Mouse (Mus musculus) megakaryocyte, embryonic 14.5 days (primary cell): ENCODE measurements around the gene March8. TPM values are rescaled to one million over a fixed set of nuclear protein-coding genes. Genes with fewer than 3 reads are reported as not detected.

Experiments used
- H3K27me3 ChIP-seq: replicated peaks from 2 replicates; pipeline ENCODE3; 2012; ENCODE audit warnings: inconsistent platforms
- H3K36me3 ChIP-seq: replicated peaks from 2 replicates; pipeline ENCODE3; 2012; ENCODE audit warnings: low read length, inconsistent platforms, mixed read lengths
- H3K4me1 ChIP-seq: 2 replicates; pipeline ENCODE4 v1.6.1; 2012; ENCODE audit warnings: inconsistent platforms
- H3K4me3 ChIP-seq: replicated peaks from 2 replicates; pipeline ENCODE3; 2012; ENCODE audit warnings: moderate library complexity, mild to moderate bottlenecking, inconsistent platforms
- H3K9me3 ChIP-seq: 2 replicates; pipeline ENCODE4 v1.6.1; 2012; ENCODE audit warnings: inconsistent platforms
- FLI1 ChIP-seq: IDR thresholded peaks from 2 replicates; pipeline ENCODE4 v1.6.1; 2012; ENCODE audit warnings: low read length, inconsistent platforms, mixed read lengths
- GATA1 ChIP-seq: IDR thresholded peaks from 3 replicates; pipeline ENCODE4 v1.6.1; 2012; ENCODE audit warnings: mixed read lengths, low read length, inconsistent platforms, borderline replicate concordance
- polyA plus RNA-seq: library from polyadenylated mRNA; stranded (reverse); fragments of >175 nt; gene quantifications from 2 replicates; pipeline ENCODE4 v1.2.3, GENCODE M21; 2012; ENCODE audit warnings: low replicate concordance; ENCODE audit not compliant: insufficient read depth

March8 gene
- 3.4 and 8.1 TPM in 2 replicates for polyA plus RNA-seq

GRCm38 (mm10) chr6:116337835-116338501, at the start of gene March8:
Gene March8, plus strand, starts transcription at chr6:116338024.
- TF ChIP-seq GATA1 (no peak), FLI1 (no peak)
- Histone ChIP-seq H3K27me3 (peaks cover 1% of the 10 kb centered on the region), H3K4me1 (peaks cover 41% of the 10 kb centered on the region), H3K4me3 (peak within 1 kb of the TSS; percentile 93), H3K9me3 (peaks cover 4% of the 10 kb centered on the region; the same call in 1 of the 2 replicates), H3K36me3 (peaks cover 32% of the 10 kb centered on the region)

- Histone ChIP-seq H3K4me1 (peaks cover 27% of the 10 kb centered on the region), H3K4me3 (no peak overlapping the region), H3K36me3 (peaks cover 78% of the 10 kb centered on the region), H3K9me3 (no peaks in the 10 kb centered on the region), H3K27me3 (no peaks in the 10 kb centered on the region)
- TF ChIP-seq FLI1 (no peak), GATA1 (no peak)
Measured at GRCm38 (mm10) chr6:116311411-116311810, 26.4 kb upstream of the March8 start.

- Histone ChIP-seq H3K4me1 (peaks cover 11% of the 10 kb centered on the region), H3K9me3 (no peaks in the 10 kb centered on the region), H3K4me3 (no peak overlapping the region), H3K36me3 (peaks cover 51% of the 10 kb centered on the region), H3K27me3 (no peaks in the 10 kb centered on the region)
- no peak for TF ChIP-seq GATA1
- TF ChIP-seq FLI1, result no peak
Measured at GRCm38 (mm10) chr6:116319259-116319658, 18.6 kb upstream of the March8 start.

GRCm38 (mm10) chr6:116326641-116327040, 11.2 kb upstream of the March8 start:
- H3K27me3 ChIP-seq, result no peaks in the 10 kb centered on the region
- peaks cover 20% of the 10 kb centered on the region for H3K4me1 ChIP-seq
- no peaks in the 10 kb centered on the region for H3K9me3 ChIP-seq
- no peak overlapping the region for H3K4me3 ChIP-seq
- TF ChIP-seq GATA1 (no peak), FLI1 (no peak)
- peaks cover 57% of the 10 kb centered on the region for H3K36me3 ChIP-seq

- Histone ChIP-seq H3K36me3 (peaks cover 42% of the 10 kb centered on the region), H3K4me3 (no peak overlapping the region), H3K4me1 (peaks cover 2% of the 10 kb centered on the region), H3K9me3 (no peaks in the 10 kb centered on the region), H3K27me3 (peaks cover under 1% of the 10 kb centered on the region)
- no peak for TF ChIP-seq GATA1
- no peak for TF ChIP-seq FLI1
Measured at GRCm38 (mm10) chr6:116331396-116331795, 6.4 kb upstream of the March8 start.

- Histone ChIP-seq H3K4me1 (peaks cover 39% of the 10 kb centered on the region), H3K36me3 (peaks cover 30% of the 10 kb centered on the region), H3K4me3 (peak overlapping the region; percentile 93), H3K27me3 (peaks cover 1% of the 10 kb centered on the region), H3K9me3 (peaks cover 4% of the 10 kb centered on the region; the same call in 1 of the 2 replicates)
- no peak for TF ChIP-seq GATA1
- no peak for TF ChIP-seq FLI1
Measured at GRCm38 (mm10) chr6:116337466-116337834, 374 bp upstream of the March8 start.

GRCm38 (mm10) chr6:116338520-116338919, 696 bp downstream of the March8 start:
- Histone ChIP-seq H3K27me3 (peaks cover 1% of the 10 kb centered on the region), H3K36me3 (peaks cover 36% of the 10 kb centered on the region), H3K4me3 (peak overlapping the region; percentile 93), H3K9me3 (peaks cover 4% of the 10 kb centered on the region; the same call in 1 of the 2 replicates), H3K4me1 (peaks cover 44% of the 10 kb centered on the region)
- TF ChIP-seq FLI1 (no peak), GATA1 (no peak)

- TF ChIP-seq FLI1 (no peak), GATA1 (no peak)
- Histone ChIP-seq H3K27me3 (peaks cover 1% of the 10 kb centered on the region), H3K36me3 (peaks cover 40% of the 10 kb centered on the region), H3K4me3 (peak overlapping the region; percentile 93), H3K9me3 (peaks cover 4% of the 10 kb centered on the region; the same call in 1 of the 2 replicates), H3K4me1 (peaks cover 48% of the 10 kb centered on the region)
Measured at GRCm38 (mm10) chr6:116339088-116339487, 1.3 kb downstream of the March8 start.

GRCm38 (mm10) chr6:116340521-116340920, 2.7 kb downstream of the March8 start:
- H3K4me1 ChIP-seq, result peaks cover 48% of the 10 kb centered on the region

GRCm38 (mm10) chr6:116347953-116348352, 10.1 kb downstream of the March8 start:
- no peak overlapping the region for H3K4me3 ChIP-seq

More at GRCm38 (mm10) chr6:116340521-116340920, 2.7 kb downstream of the March8 start:
- Histone ChIP-seq H3K4me3 (no peak overlapping the region), H3K9me3 (peaks cover 4% of the 10 kb centered on the region; the same call in 1 of the 2 replicates), H3K27me3 (peaks cover 1% of the 10 kb centered on the region), H3K36me3 (peaks cover 43% of the 10 kb centered on the region)
- TF ChIP-seq FLI1 (no peak), GATA1 (no peak)

More at GRCm38 (mm10) chr6:116347953-116348352, 10.1 kb downstream of the March8 start:
- Histone ChIP-seq H3K4me1 (peaks cover 31% of the 10 kb centered on the region), H3K9me3 (no peaks in the 10 kb centered on the region), H3K27me3 (no peaks in the 10 kb centered on the region), H3K36me3 (peaks cover 24% of the 10 kb centered on the region)
- no peak for TF ChIP-seq FLI1
- TF ChIP-seq GATA1, result no peak
